Mouse (Mus musculus): ENCODE results near the gene Eogt. TPM values are rescaled to one million over a fixed set of nuclear protein-coding genes. Genes with fewer than 3 reads are reported as not detected.

Eogt gene
- total RNA-seq (2017): 6.4 and 10.9 TPM in 2 replicates

DNA sequence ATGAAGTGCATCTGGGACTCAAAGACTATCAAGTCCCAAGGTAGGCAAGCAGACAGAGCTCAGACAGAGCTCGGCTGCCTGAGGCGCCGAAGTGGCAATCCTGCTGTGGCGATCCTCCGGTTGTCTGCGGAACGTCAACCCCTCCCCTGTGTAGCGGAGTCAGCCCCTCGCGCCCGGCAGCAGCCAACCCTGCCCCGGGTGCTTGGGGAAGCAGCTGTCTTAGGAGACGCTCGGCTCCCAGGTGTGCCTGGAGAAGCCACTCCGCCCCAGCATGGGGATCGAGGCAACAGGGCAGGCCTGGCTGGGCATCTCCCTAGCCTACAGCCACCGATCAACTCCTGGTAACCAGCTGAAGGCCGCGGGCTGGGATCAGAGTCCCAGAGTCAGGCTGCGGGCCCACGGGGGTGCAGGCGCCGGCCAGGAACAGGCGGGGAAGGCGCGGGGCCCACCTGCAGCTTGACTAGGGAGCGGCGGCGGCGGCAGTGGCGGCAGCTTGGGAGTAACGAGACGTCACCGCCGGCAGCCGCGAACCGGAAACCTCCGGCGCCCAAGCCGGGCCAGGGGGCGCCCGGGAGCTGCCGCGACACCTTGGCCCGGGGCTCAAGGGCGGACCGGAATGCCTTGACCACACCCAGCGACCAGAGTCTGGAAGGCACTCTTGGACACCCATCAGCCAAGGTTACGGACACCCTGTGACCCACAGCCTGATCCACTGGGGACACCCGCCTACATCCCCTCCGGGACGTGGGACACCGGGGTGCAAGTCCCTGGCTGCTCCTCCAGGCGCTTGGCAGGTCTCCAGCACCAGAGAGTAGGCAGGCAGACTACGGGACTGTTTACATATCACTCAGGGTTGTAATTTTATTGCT, at the start of gene Eogt:
Eogt (minus strand) TSS at position 800 of the 869 bp plus-strand sequence.
- ATAC-seq (ENCODE audit: extremely low read depth, insufficient number of reproducible peaks, low FRiP score, poor library complexity, severe bottlenecking): peak; percentile 43; the same call in 1 of the 2 replicates

DNA sequence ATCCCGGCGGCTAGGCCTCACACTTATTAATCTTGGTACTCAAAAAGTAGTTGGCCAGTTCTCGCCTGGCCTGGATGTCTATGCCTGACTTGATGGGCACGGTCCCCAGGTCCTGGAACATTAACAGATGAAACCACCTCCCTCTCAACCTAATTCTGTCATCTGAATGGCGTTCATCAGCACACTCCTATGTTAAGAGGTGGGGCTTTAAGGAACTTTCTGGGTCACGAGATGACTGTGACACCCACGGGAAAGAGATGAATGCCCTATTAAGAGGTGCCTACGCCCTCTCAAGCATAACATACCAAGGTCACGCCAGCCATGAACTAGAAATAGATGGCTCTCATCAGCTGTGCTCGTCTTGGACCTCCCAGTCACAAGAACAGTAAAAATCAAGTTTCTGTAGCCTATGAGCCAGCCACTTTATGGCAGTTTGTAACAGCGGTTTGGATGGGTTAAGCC, 30.4 kb upstream of the Eogt start:
- ATAC-seq (ENCODE audit: extremely low read depth, insufficient number of reproducible peaks, low FRiP score, poor library complexity, severe bottlenecking): peak; percentile 47

DNA sequence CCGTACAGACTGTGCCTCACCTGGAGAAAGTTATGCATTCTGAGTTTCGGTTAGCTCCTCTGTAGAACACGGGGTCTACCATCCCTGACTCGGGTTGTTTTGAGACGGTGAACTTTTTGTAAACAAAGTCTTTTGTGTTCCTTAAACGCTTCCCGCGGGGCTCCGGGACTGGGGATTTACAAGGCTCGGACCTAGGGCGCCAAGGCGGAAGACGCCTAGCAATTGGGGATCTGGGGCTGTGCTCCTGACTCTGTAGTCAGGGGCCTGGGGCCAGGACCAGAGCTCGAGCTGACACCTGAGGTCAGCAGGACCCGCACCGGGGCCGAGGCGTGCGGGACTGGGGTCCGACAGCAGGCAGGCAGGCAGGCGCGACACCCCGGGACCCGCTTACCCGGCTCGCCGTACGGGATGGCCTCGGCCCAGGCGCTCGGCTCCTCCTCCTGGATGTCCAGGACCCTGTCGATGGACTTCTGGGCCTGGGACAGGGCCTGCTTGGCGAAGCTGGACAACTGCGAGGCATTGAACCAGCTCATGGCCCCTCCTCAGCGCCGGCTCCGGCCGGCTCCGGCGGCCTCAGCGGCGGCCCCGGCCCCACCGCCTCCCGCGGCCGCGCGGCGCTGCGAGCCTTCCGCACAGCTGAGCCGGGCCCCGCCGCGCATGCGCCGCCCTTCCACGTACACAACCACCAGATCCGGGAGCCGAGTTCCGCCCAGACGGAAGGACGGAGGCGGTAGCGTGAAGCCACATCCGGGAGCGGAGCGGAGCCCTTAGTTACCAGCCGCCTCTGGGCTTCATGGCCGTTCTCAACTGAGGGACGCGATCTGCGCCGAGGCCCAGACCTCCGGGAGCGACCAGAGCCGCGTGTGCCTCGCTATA, 29.7 kb upstream of the Eogt start, which contains the start of gene Tmf1:
Tmf1 (minus strand) TSS at position 632 of the 876 bp plus-strand sequence.
- ATAC-seq (ENCODE audit: extremely low read depth, insufficient number of reproducible peaks, low FRiP score, poor library complexity, severe bottlenecking): peak; percentile 97

DNA sequence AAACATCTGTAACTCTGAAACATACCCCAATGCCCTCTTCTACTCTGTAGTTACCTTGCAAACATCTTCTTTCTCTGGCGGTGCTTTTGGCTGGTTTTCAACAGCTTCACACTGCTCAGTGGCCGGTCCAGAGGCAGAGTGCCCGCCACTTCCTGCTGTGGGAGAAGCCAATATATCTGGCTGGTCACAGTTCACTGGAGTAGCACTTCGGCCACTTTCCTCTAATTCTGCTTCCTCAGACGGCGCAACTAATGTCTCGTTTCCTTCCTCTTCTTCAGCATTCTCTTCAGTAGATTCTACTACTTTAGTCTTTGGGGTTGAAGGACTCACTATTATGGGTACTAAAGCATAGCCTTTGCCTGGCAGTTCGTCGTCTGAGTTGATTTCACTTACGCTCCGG, 26.7 kb upstream of the Eogt start:
- ATAC-seq (ENCODE audit: extremely low read depth, insufficient number of reproducible peaks, low FRiP score, poor library complexity, severe bottlenecking): no peak

DNA sequence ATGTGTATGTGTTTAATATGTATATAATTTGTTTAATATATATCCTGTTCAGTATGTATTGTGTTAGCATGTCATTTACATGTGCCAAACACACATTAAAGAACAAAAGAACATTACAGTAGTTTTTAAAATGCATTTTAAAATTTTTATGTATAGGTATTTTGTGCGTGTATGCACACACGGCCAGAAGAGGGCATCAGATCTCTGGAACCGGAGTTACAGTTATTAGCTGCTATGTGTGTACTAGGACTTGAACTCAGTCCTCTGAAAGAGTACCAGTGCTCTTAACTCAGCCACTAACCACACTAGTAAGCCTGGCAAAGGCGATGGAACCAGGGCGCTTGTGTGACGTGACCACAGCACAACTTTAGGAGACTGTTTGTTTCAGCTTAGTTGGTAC, 1.2 kb upstream of the Eogt start:
- 0 out of 2 replicates have a peak, but pooled peaks have one; percentile 37 for ATAC-seq (ENCODE audit: extremely low read depth, insufficient number of reproducible peaks, low FRiP score, poor library complexity, severe bottlenecking)

DNA sequence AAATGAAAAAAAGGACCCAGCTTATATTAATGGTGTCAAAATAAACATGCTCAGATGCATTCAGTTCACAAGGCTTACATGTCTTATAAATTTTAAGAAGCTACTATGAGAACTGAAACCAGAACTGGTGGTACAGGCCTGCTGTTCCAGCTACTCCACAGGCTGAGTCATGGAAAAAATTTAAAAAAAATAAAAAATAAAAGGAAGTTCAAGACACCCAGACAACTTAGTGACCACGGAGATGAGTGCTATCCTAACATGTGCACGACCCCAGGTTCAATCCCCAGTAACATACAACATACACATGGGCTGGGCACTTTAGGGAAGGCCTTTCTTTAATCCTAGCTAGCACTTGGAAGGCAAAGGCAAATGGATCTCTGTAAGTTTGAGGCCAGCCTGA, 739 bp upstream of the Eogt start:
- no peak for ATAC-seq (ENCODE audit: extremely low read depth, insufficient number of reproducible peaks, low FRiP score, poor library complexity, severe bottlenecking)

DNA sequence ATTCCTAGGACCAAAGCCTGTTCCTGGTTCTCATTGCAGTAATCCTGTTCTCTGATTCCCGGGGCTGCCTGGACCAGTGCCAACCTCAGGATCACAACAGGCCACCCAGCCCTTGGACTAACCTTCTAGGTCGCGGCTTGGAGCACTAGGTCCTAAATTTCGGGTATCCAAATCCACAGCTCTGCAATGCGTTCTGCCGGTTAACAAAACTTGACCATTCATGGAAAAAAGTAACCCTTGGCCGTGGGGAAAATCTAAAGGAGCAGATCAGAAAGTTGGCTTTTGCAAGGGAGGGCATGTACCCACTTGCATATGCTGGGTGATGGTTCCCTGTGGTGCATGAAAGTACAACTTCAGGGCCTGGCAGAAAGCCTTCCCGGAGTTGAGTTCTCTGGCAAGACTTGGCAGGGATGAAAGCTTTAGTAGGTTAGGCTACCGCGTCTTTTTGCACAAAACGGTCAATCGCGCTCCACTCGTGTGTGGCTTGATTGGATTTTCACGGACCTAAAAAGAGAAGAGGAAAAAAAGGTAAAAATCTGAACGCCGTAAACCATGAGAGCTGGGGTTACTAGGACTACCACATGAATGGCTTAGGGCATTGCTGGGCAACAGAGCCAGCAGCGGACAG, 1.1 kb downstream of the Eogt start:
- no peak for ATAC-seq (ENCODE audit: extremely low read depth, insufficient number of reproducible peaks, low FRiP score, poor library complexity, severe bottlenecking)

DNA sequence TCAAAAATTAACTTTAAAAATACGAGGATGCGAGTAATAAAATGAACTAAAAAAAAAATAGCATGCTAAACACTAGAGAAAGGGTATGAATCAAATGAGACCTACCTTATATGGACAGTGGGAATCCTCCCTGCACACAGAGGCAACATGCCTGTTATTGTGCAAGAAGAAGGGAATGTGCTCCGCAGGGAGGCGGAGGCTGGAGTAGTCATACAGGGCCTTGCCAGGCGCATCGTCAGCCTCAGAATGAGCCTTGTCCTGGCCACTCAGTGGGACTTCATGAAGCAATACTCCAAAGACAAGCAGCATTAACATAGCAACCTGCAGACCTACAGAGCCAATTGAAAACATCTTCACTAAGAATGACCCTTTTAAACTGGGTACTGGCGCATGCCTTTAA, 3.8 kb downstream of the Eogt start:
- ATAC-seq (ENCODE audit: extremely low read depth, insufficient number of reproducible peaks, low FRiP score, poor library complexity, severe bottlenecking): no peak

DNA sequence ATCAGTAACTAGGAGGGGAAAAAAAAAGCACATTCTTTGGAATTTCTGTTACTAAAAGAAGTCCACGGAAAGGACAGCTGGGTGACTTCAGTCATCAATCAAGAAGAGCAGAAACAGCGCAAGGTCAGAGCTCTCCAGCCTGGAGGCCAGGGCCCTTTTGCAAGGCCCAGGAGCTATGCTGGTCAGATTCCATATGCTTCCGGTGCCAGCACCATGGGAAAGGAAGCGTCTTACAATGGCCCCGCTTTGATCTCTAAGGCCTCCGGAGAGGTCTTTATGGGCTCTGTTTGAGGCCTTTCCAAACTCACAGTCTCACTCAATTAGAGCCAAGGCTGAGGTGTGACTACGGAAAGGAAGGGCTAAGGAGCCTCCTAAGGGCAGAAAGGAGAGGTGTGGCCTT, 4.6 kb downstream of the Eogt start:
- no peak for ATAC-seq (ENCODE audit: extremely low read depth, insufficient number of reproducible peaks, low FRiP score, poor library complexity, severe bottlenecking)

DNA sequence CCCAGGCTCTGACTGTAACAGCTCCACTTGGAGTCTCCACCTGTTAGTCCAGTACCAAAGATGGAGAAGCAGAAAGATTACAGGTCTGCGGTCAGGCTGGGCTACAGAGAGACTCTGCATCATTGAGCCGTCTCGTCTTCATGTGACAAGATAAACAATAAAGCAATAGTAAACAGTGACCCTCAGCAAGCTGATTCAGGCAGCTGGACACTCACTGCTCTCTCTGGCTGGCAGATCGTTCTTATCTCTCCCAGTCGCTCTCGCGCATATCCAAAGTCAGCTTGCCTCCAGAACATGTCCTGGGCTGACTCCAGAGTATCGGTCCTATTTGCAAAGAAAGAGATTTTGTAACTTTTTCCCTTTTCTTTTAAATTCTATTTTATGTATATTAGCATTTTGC, 6.4 kb downstream of the Eogt start:
- no peak for ATAC-seq (ENCODE audit: extremely low read depth, insufficient number of reproducible peaks, low FRiP score, poor library complexity, severe bottlenecking)

DNA sequence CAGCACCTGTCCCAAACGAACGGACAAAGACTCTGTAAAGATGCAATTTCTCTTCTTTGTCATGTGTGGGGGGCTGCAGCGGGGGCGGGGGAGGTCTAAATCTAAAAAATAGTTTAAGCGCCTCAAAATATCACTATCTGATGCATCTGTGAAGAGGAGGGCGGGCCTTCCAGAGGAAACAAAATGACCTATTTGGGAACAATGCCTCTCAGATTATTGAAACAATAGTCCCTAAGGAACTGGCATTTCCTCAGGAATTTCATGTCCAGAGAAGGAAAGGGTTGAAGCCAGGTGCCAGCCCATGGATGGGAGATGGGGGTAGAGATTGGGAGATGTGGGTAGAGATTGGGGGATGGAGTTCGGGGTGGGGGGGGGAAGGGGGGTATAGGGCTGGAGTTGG, 7.2 kb downstream of the Eogt start:
- no peak for ATAC-seq (ENCODE audit: extremely low read depth, insufficient number of reproducible peaks, low FRiP score, poor library complexity, severe bottlenecking)

DNA sequence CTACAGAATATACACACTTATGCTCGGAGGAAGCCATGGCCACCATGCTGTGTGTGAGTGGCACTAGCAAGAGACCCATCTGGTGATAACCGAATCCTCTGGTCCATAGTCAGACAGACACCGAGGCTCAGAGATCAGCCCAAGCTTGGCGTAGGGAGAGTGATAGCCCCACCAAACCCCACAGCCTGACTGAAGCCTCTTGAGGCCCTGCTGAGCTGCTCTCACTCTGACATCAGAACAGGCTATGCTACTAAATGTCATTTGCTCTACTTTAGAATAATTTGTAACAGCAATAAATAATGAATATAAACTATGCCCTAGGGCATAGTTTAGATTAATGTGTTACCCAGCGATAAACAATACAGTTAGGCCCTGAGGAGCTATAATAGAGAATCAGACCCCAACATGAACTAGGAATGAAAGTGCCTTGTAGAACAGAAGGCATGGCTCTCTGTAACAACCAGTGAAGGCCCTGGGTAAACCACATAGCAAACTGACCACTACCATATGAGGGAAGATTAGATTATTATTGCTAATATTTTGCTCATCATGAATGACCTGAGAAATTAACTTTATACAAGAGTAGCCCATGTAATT, 16.2 kb downstream of the Eogt start:
- ATAC-seq (ENCODE audit: extremely low read depth, insufficient number of reproducible peaks, low FRiP score, poor library complexity, severe bottlenecking): no peak

DNA sequence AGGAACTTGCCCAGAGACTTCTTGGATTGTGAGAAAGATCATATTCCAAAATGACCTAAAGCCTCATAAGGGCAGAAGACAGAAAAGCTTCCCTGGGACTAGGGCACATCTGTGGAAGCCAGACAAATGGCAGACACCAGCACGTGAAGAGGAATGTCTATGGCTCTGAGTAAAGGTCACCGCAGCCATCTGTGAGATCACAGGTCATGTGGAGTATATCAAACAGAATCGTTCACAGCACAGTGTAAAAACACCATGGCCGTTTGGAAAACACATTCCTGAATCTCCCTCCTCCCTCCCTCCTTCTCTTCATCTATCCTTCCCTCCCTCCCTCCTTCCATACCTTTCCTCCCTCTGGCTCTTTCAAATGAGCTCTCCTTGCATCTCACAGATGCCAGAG, 17.2 kb downstream of the Eogt start:
- ATAC-seq (ENCODE audit: extremely low read depth, insufficient number of reproducible peaks, low FRiP score, poor library complexity, severe bottlenecking): no peak

DNA sequence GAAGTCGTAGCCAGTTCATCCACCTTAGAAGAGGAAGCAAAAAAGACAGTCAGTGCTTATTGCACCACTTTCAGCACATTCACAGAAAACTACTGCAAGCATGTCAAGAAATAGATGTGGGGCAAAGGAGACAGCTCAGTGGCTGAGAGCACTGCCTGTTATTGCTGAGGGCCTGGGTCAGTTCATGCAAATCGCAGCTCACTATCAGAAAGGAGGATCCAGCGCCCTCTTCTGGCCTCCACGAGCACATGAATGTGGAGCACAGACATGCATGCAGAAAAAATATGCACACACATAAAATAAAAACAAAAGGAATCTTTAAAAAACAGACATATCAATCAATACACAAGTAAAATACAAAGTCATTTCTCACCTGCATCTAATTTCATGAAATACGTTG, 18.0 kb downstream of the Eogt start:
- no peak for ATAC-seq (ENCODE audit: extremely low read depth, insufficient number of reproducible peaks, low FRiP score, poor library complexity, severe bottlenecking)

DNA sequence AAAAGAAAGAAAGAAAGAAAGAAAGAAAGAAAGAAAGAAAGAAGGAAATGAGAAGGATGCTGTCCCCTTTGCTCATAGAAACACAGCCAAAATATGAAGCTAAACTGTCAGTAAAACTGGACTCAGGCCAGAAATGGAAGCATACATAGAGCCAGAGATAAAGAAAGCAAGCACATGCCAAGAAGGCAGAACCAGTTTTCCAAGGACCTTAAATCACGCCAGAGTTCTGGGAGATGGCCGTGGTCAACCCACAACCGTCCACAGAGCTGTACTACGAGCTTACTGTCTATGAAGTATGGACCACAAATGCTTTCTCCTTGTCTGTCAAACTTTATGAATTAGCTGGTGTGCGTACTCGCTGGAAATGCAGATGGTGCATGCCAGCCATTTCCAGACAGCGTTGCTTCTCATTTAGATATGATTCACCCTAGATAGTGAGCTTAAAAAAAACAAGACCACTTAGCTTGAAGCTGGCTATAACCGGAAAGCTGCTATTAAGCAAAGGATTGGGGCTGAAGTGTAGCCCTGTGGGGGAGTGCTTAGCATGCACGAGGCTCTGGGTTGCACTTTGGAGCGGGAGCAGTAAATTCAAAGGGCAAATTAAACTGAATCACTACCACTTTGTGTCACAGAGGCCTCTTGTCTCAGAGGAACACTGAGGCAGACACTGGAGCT, 24.5 kb downstream of the Eogt start:
- ATAC-seq (ENCODE audit: extremely low read depth, insufficient number of reproducible peaks, low FRiP score, poor library complexity, severe bottlenecking): no peak

DNA sequence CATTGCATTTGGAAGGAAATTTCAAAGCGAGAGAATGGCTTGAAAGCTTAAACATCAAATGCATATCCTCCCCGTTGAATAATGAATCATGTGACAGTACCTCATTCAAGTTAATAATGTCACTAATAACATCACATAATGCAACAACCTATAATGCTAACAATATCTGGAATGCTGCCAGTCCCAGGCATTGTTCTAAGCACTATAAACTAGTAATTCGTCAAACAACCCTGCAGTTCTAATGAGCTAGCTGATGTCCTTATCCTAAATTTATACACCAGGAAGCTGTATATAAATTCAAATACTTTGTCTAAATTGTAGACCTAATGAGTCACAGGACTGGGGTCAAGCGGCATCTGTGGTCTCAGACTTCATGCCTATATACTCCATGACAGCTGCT, 28.1 kb downstream of the Eogt start:
- ATAC-seq (ENCODE audit: extremely low read depth, insufficient number of reproducible peaks, low FRiP score, poor library complexity, severe bottlenecking): no peak

DNA sequence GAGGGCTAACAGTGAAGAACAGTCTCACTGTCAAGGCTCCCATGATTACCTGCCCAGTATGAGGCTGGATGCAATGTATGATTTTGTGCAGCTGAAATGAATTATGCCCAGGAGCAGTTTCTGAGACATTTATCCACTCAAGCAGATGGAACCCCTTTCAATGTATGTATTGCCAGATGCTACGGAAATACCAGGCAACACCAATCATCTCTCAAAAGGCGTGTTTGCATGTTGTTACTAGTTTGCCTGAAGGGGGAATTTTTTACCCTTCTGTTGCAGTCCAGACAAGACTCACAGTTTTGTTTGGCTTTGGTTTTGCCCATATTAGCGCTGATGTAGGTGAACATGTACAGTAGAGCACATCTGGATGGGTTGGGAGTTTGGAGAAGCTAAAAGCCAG, 30.7 kb downstream of the Eogt start:
- no peak for ATAC-seq (ENCODE audit: extremely low read depth, insufficient number of reproducible peaks, low FRiP score, poor library complexity, severe bottlenecking)

DNA sequence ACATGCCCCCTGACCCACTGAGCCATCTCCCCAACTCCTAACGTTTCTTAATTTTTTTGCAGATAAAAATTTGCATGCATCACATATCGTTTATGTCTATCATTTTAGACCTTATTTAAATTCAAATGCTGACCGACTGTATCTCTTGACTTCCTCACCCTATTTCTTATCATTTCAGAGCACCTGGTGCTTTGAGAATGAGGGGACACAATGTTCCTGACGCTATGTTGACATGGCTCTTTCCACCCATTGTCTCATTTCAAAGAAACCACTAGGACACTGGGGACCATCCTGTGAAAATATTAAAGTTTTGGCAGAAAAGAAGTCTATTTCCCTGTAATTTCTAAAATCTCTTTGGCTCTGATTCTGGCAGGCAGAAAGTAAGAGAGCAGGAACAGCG, 32.1 kb downstream of the Eogt start:
- ATAC-seq (ENCODE audit: extremely low read depth, insufficient number of reproducible peaks, low FRiP score, poor library complexity, severe bottlenecking): no peak
